Mouse (Mus musculus) right cerebral cortex, adult 2 months (tissue): ENCODE results near the gene Sema3b.

Experiments
- DNase-seq, 2 experiments: peaks; one replicate each; pipeline ENCODE4 v3.0.0; 2021 to 2022; ENCODE audit warnings: low spot score in 2 of 2

Gene Sema3b

DNA sequence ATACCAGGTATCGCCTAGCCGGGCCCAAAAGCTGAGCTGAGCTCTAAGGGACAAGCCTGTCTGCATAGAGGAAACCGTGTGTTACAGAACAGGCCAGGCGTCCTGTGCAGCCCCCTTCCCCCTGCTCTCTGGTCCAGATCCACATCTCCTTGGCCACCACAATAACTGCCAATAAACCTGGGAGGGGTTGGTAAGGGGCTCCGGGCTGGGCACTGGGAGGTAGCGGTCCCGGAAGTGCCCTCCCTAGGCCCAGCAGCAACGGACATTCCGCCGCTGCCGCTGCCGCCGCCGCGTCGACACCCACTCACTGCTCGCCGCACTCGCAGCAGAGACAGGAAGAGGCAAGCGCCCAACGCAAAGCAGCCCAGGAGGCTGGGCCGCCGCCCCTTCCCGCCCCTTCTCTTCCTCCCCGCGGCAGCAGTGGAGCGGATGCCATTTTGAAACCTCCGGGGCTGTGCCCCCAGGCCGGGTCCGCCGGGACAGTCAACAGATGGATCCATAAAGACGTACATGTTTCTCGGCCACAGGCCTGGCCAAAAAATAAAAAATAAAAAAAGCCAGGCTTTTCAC lies 24.1 kb upstream of the Sema3b start:
- DNase-seq = peak; percentile 72 to 83

GRCm38 (mm10) chr9:107632478-107632877 lies 23.4 kb upstream of the Sema3b start:
- no peak for DNase-seq

DNA sequence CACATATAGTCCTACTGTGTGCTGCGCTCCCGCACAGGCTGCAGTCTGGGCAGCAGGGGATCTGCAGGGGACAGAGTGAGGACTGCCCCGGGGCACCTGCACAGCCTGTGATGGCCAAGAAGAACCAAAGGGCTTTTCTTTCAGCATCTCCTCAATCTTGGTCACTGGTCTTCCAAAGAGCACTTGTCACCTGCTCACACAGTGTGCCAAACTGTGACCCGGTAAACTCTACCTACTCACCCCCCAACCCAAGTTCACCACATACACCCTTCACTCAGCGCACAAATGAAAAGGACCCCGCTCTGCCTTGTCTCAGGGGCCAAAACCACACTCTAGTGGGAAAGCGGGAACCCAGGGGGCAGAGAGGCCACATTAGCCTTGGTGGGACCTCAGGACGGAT lies 22.8 kb upstream of the Sema3b start:
- DNase-seq = no peak

GRCm38 (mm10) chr9:107631311-107631826 lies 22.3 kb upstream of the Sema3b start:
- no peak for DNase-seq

- DNase-seq = peak in 1 of 2 experiments; percentile 42
Observed at GRCm38 (mm10) chr9:107630576-107630975, 21.5 kb upstream of the Sema3b start.

DNA sequence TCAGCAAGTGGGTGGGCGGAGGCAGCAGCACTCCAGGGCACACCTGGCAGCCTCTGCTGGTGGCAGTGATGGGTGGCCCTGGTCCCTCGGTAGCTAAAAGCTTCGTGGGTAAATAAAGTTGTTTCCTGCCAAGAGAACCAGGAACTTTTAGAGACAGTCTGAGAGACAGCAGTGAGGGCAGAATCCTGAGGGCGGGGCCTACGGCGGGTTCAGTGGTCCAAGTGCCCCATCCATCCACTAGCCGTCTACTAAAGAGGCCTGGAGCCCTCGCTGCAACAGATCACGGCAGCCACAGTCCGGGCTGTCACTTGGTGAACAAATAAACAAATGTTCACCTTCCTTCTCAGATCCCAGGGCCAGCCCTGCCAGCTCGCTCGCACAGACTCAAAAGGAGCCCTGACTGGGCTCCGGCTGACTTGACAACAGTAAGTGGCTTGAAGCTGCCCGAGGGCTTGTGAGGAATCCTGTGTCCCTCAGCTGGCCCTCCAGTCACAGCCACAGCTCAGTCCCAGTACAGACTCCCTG lies 20.9 kb upstream of the Sema3b start:
- peak in 1 of 2 experiments; percentile 32 for DNase-seq

DNA sequence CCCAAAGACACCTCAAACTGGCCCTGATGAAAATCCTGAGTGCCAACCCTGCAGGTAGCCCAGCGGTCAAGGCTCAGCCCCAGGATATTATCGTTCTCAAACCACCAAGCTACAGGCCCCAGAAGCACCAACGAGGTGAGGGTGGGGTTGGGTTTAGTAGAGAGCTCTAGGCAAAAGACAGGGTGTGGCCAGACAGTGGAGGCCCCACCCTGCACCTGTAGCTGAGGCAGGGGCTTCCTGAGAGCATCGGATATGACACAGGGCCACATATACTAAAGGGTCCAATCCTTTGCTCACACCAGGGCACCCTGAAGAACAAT lies 20.3 kb upstream of the Sema3b start:
- no peak for DNase-seq

GRCm38 (mm10) chr9:107628721-107629410 lies 19.8 kb upstream of the Sema3b start:
- no peak for DNase-seq

GRCm38 (mm10) chr9:107627387-107628255 lies 18.6 kb upstream of the Sema3b start:
- no peak for DNase-seq

- peak; percentile 71 to 75 for DNase-seq
Observed at GRCm38 (mm10) chr9:107626844-107627277, 17.8 kb upstream of the Sema3b start.

- DNase-seq = no peak
Observed at GRCm38 (mm10) chr9:107626158-107626843, 17.3 kb upstream of the Sema3b start.

- DNase-seq = no peak
Observed at GRCm38 (mm10) chr9:107625351-107626128, 16.5 kb upstream of the Sema3b start.

- no peak for DNase-seq
Observed at GRCm38 (mm10) chr9:107624951-107625350, 15.9 kb upstream of the Sema3b start.

DNA sequence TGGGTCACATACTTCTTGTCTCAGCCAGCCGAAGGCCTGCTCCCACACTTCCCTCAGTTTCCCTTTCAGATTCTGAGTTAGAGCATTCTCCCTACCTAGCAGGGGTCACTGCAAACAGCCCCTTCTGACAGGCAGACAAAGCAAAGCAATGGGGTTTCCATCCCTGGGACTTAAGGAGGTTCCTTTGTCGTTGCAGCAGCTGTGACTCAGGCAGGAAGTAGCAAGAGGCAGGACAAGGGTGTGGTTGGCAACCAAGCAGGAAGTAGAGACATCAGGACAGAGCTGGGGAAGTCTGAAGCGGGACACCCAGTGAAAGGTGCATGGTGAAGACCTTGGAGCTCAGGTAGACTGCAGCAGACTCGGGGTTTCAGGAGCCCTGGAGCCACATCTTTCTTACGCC lies 15.5 kb upstream of the Sema3b start:
- DNase-seq = no peak

DNA sequence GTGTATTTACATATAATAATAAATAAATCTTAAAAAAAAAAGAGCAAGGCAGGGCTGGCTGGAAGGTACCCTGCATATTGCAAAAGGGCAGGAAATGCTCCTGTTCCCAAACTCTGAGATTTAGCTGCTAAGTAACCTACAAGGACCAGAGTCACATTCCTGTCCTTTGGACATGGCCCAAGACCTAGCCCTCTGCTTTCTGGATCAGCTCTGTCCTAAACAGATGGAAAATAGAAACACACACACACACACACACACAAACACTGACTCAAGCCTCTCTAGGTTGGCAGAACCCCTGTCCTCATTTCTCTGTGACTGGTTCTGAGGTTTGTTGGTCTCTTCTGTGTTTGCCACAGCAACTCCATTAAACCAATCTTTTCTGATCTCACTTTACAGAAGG lies 11.9 kb upstream of the Sema3b start:
- no peak for DNase-seq

- DNase-seq = no peak
Observed at GRCm38 (mm10) chr9:107619546-107619879, 10.5 kb upstream of the Sema3b start.

GRCm38 (mm10) chr9:107618778-107619545 lies 9.9 kb upstream of the Sema3b start:
- DNase-seq = no peak

- no peak for DNase-seq
Observed at GRCm38 (mm10) chr9:107618098-107618497, 9.1 kb upstream of the Sema3b start.

DNA sequence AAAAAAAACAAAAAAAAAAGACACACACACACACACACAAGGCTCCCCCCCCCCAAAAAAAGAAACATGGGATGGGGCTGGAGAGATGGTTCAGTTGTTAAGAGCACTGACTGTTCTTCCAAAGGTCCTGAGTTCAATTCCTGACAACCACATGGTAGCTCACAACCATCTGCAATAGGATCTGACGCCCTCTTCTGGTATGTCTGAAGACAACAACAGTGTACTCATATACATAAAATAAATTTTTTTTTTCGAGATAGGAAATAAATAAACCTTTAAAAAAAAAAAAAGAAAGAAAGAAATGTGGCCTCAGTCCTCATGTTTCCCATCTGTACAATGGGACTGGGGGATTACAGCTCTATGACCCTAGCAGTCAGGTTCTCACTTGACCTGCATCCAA lies 8.4 kb upstream of the Sema3b start:
- DNase-seq = no peak

- DNase-seq = no peak
Observed at GRCm38 (mm10) chr9:107615035-107615434, 6.0 kb upstream of the Sema3b start.
